17 mouse cellular contexts compared by ENCODE assay signal in genomic region chr15:90664615-90665014, GRCm38 (mm10). TPM values are rescaled to one million over a fixed set of nuclear protein-coding genes. Genes with fewer than 3 reads are reported as not detected.
"Had no signal": no experiment of that assay in that cellular context is flagged by ENCODE, and none has a peak within 500 bp of the region (broad histone marks: within the 10 kb centered on the region; RNA-seq: fewer than 3 reads in every experiment).

No protein-coding gene starts in this region.

- H3K36me3 ChIP-seq: liver, embryonic 13.5 days; midbrain, embryonic 12.5 days; stomach, embryonic 15.5 days had no signal

- DNase-seq: kidney, adult 18-20 months; kidney, adult 9 months; kidney, postnatal 14 days; kidney, postnatal 4 days; liver, embryonic 13.5 days; lung, embryonic 14.5 days; retina, postnatal 1 day; right cerebral cortex, postnatal 25 days; spleen, adult 18-20 months; thymus, postnatal 25 days had no signal

- H3K9me3 ChIP-seq: liver, embryonic 13.5 days; midbrain, embryonic 12.5 days; stomach, embryonic 15.5 days had no signal

- ATAC-seq: intestine, embryonic 16.5 days; lung, postnatal 0 days; midbrain, embryonic 16.5 days had no signal

- H3K4me2 ChIP-seq: liver, embryonic 13.5 days; lung, embryonic 14.5 days; midbrain, embryonic 12.5 days; stomach, embryonic 15.5 days had no signal

- H3K4me3 ChIP-seq: liver, embryonic 13.5 days; midbrain, embryonic 12.5 days; stomach, embryonic 15.5 days had no signal

- H3K27ac ChIP-seq: liver, embryonic 13.5 days; macrophage; midbrain, embryonic 12.5 days; stomach, embryonic 15.5 days had no signal

- H3K4me1 ChIP-seq: liver, embryonic 13.5 days; midbrain, embryonic 12.5 days; stomach, embryonic 15.5 days had no signal

- H3K9ac ChIP-seq: liver, embryonic 13.5 days; lung, embryonic 14.5 days; midbrain, embryonic 12.5 days; stomach, embryonic 15.5 days had no signal

- H3K27me3 ChIP-seq: liver, embryonic 13.5 days; midbrain, embryonic 12.5 days; stomach, embryonic 15.5 days had no signal

RNA-seq across cellular contexts. Expression of gene Cpne8, which starts 14.6 kb away (rescaled TPM):
- total RNA-seq: monocyte, adult 5-6 weeks had no signal
